Mouse (Mus musculus) right cerebral cortex, postnatal 25 days (tissue): ENCODE measurements at regions not wholly inside any gene's neighbourhood (a gene's known extent, or its start where the extent isn't known, plus 50 kb on each side); places are given as distances from the start of the nearest gene placed in this dataset.

Source experiments
- DNase-seq: peaks from one replicate; pipeline ENCODE4 v3.0.0; 2022

- no peak for DNase-seq
Measured at GRCm38 (mm10) chr15:36719241-36719640, 288.3 kb downstream of the Zfp706 start.

- no peak for DNase-seq
Measured at GRCm38 (mm10) chr15:36717835-36718234, 289.7 kb downstream of the Zfp706 start.

GRCm38 (mm10) chr15:36716686-36717038 is 290.9 kb downstream of the Zfp706 start:
- no peak for DNase-seq

DNA sequence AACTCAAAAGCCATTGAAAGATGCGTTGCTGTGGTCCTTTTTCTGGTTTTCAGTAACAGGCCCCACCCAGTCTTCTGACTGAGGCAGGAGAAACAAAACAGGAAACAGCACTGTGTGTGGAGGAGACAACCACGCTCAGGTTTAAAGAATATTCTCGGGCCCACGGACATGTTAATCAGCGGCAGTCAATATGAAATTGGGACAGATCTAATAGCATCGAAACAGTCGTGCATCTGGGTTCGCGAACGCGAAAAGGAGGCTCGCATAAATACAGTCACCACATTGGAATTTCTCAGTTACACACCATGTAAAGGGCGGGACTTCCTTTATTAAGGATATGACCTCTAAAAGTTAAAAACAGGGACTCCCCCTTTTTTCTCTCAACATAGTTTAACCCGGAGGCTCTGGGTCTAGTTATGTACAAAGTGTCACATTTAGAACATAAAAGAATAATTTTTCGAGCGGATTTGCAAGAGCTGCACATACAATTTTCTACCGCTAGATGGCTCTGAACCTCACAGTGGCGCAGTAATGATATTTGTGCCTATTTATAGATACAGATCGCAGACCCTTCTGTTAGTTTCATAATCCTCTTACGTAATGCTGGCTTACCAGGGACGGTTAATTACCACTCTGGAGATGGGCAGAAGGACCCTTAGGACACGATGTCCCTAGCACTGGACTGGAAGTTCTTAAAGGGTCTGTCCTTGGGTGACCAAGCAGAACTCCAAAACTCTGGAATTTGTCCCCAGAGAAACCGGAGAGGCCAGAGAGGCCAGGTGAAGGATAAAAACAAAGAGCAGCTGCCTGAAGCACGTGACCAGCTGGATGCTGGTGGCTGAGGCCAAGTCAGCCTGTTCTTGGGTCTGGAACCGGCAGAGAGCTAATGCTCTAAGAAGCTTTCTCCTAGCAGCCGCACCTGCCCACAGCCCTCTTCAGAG is 291.6 kb downstream of the Zfp706 start:
- peak; percentile 58 for DNase-seq

DNA sequence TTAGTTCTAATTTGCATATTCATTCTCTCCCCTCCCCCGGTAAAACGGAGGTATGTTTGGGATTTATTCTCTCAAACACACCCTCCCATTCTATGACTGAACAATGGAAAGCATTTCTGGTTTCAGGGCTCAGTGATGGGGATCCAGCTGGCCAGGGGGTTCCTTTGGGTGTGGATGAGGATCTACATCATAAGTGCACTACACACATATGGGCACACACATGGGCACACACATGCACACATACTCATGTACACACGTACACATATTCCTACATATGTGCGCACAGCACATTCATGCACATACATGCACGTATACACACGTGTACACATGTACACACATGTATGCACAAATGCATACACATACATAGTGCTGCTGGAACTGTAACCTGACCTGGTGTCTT is 292.4 kb downstream of the Zfp706 start:
- no peak for DNase-seq

GRCm38 (mm10) chr15:36709788-36710187 is 297.8 kb downstream of the Zfp706 start:
- DNase-seq, result no peak

DNA sequence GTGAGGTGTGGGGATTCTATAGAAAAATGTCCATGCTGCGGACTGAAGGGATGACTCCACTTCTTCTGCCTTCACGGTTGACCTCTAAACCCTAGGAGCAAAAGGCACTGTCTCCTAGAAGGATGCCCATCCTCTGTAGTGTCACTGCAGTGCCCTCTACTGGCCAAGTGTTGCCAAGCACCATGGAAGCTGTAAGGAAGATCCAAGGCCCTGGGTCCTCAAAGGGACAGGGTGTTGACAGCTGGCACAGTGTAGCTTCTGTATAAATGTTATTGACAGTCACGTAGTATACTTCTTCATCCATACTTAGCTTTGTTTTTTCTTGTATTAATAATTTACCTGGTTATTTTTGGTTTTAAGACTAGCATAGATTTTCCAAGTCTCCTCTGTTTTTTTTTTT is 299.1 kb downstream of the Zfp706 start:
- peak; percentile 43 for DNase-seq

DNA sequence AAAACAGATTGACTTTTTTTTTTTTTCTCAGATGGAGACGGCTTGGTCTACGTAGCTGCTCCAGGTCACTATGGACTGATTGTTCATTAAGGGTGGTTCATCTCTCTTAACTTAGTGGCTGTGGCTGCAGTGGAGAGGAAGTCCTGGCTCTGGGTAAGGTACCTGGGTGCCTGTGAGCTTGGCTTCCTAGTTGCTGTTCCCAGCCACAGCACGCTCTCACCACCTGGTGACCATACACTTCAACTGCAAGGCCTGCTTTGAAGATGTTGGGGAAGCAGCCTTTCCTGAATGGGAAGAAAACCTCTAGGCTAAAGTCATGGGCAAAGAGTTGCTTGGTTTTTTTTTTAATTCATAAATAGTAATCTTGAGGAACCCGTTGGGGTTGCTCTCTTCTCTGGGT is 301.6 kb downstream of the Zfp706 start:
- peak; percentile 41 for DNase-seq

DNA sequence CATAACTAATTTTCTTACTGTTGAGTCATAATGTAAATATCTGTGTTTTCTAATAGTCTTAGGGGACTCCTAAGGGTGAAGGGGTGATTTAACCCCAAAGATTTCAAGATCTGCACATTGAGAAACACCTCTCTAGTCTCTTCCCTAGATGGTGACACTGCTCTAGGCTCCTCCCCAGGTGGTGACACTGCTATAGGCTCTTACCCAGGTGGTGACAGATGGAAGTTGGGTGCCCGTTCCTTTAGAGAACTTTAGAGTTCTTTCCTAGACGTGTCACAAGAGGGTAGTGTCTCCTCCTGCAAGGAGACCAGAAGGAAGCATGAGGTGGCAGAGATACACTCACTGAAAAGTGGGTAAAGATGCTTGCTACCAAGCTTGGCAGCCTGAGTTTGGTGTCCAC is 302.2 kb downstream of the Zfp706 start:
- no peak for DNase-seq

DNA sequence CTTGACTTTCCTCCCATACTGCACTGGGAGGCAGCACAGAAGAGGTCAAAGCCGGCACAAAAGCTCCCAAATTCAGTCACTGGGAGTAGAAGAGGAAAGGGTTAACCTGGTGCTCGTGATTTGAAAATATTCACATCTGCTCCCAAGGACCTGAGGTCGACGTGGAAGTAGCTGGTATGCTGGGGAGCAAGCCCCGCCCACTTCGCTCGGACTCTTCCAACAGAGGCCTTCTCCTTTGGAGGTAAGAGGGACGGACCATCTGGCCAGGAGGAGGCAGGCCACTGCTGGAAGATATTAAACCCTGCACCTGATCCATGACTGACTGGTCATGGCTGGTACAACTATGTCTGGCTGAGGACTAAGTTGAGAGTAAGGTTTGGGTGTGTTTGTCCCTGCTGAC is 305.7 kb downstream of the Zfp706 start:
- DNase-seq, result no peak

DNA sequence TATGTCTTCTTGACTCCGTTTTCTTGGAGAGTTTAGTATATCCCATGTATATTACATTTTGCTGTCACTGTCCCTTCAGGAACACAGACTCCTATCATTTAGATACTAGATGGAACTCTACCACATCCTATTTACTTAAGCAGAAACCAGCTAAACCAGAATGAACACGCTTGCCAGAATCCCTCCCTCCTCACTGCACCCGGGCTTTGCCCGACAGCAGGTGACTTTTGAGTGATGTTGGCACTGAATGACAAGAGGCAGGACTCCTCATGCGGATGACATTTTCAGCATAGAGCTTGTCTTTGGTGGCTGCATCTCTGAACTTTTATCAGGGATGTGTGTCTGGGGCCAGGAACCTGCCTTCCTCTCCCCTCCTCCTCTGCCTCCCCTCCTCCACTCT is 307.4 kb downstream of the Zfp706 start:
- no peak for DNase-seq

DNA sequence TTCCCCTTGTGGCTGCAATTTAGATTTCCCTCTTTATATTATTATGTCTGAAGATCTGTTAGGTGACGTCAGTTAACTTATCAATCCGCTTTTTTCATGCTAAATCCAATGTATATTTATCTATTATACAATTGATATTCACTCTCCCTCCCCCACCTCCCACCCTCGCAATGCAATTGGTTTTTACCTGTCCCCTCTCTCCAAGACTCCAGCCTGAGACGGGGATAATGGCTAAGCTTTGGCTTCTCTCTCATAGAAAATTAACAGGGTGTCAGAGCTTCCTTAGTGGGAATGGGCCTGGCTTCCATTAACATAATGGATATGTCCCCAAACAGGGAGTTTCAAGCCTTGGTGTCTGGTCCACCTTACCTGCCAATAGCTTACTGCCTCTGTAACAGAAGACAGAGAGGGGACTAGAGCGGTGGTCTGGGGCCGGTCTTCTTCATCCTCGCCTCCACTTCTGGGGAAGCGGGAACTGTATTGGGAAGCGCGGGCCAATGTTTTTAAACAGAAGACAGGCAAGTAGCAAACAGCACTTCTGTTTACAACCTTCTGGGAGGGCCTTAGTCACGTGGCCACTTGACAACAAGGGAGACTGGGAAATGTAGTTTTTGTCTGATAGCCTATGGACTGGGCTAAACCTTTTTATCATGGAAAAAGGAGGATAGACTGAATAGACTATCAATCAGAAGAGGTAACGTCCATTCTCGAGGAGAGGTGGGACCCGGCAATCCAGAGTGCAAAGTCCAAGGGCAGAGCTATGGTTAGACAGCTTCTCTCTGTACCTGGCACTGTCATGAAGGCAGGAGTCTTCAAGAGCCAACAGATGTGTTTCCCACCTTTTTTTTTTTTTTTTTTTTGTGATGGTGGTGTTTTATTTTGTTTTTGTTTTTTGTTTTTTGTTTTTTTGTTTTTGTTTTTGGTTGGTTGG is 312.1 kb downstream of the Zfp706 start:
- peak; percentile 36 for DNase-seq

DNA sequence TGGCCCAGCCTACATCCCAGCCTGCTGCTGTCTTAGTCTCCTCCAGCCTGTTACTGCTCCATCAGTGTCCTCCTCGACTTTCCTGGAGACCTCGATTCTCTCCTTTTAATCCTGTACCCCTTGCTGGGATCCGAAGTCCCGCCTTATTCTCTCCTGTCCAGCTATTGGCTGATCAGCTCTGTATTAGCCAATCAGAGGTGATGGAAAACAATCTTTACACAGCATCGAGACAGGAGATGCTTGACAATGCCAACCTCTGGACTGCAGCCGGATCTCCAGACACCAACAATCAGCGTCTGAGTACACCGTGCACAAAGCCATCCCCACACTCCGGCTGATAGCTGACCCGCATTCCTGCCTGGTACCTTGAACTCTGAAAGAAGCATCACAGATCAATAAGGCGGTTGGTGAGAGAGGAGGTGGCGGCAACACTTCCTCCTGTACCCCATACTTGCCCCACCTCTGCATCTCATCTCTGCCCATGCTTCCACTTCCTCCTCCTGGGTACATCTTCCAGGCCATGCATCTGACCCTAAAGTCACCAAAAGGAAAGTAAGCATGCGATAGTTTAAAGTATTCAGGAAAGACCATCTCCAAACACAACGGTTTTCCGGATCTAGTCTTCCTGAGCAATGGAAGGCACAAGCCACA is 316.4 kb downstream of the Zfp706 start:
- no peak for DNase-seq

DNA sequence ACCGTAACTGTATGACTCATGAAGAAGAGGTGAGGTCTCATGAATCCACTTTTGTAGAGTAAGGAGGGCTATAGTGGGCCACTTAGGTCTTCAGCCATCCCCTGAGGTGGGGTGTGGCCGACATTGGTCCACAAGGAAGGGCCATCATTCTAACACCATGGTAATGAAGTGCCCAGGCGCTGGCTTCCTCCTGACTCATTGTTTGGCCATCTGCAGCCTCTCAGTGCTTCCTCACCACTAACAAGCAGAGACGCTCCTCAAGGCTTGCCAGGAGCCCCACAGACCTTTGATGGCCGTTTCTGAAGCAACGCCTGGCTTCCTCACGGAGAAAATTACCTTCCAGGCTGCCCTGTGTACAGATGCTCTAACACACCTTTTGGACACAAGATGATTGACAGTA is 317.7 kb downstream of the Zfp706 start:
- DNase-seq, result no peak

GRCm38 (mm10) chr15:36689301-36689700 is 318.3 kb downstream of the Zfp706 start:
- DNase-seq, result no peak

- no peak for DNase-seq
Measured at GRCm38 (mm10) chr15:36688051-36688754, 319.4 kb downstream of the Zfp706 start.

GRCm38 (mm10) chr15:36684684-36685083 is 322.9 kb downstream of the Zfp706 start:
- no peak for DNase-seq

GRCm38 (mm10) chr15:36682832-36683231 is 324.7 kb downstream of the Zfp706 start:
- DNase-seq, result no peak

DNA sequence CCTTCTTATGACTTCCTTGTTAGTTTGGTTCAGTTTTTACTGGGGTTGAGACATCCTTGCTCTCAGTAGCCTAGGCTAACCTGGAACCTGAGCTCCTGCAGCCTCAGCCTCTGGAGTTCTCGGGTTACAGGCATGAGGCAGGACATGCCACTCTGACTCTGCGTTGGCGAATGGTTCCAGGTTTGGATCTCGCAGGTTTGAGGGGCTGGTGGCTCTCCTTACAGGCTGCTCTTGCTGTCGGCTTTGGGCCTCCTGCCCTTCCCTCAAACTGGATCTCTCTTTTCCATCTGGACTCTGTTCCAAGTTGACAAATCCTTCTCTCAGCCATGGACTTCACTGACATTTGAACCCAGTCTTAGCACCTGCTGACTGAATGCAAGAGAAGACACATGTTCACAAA is 325.4 kb downstream of the Zfp706 start:
- DNase-seq, result no peak

GRCm38 (mm10) chr15:36680361-36681140 is 327.0 kb downstream of the Zfp706 start:
- DNase-seq, result no peak

GRCm38 (mm10) chr15:36679577-36679976 is 328.0 kb downstream of the Zfp706 start:
- DNase-seq, result no peak

DNA sequence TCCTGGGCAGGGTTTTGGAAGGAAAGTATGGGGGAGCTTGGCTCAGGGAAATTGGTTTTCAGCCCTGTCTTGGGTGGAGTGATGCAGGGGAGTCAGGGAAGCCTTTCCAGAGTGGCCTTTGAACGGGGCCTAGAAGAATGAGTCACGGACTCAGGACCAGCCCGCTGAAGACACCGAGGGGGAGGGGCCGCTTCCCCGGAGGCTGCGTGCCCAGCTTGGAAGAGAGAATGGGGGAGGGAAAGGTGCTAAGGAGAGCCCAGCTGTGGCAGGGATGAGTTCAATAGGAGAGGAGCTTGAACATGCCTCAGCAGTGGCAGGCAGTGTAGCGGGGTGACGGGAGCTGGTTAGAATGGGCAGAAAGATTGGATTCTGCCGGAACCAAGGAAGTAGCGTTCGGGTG is 337.8 kb downstream of the Zfp706 start:
- DNase-seq, result no peak
